Mouse (Mus musculus): Measurements from ENCODE around the gene Ccdc36.

Ccdc36 gene

DNA sequence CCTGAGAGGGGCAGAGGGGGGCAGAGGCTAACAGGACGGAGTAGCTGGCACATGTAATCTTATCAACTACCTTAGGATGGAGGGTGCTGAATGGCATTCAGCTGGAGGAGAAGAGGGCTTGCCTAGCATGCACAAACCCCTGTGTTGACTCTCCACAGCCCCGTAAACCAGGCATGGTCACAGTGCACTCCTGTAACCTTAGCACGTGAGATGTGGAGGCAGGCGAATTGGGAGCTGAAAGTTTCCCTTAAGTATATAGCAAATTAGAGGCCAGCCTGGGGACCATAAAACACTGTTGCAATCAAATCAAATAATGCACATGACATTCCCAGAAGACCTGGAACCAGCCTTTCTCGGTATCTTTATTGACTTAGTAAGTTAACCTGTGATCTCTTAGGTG is 49.5 kb downstream of the Ccdc36 start:
- no peak for DNase-seq (ENCODE audit: low spot score)

DNA sequence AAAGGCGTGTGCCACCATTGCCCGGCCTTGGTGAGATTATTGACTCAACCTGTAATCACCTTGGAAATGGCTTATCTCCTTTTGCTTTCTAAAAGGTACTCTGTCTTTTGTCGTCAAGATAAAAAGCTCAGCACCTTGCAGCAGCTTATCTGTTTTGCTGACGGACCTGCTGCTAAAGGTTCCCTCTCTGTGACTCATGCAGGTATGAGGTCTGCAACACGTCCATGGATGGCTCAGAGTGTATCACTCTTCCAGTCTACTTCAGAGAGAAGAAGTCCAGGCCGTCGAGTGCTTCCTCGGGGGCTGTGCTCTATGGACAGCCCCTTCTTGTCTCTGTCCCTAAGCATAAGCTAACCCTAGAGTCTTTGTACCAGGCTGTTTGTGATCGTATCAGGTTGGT is 50.0 kb downstream of the Ccdc36 start:
- DNase-seq (ENCODE audit: low spot score) = no peak
